Mouse (Mus musculus) embryonic fibroblast, embryonic 13.5 days (primary cell): ENCODE data around the gene Apba1. TPM values are rescaled to one million over a fixed set of nuclear protein-coding genes. Genes with fewer than 3 reads are reported as not detected.

Source experiments
- H3K27ac ChIP-seq: 2 replicates; pipeline ENCODE4 v1.5.1; 2012; ENCODE audit warnings: low read length, control low read depth, inconsistent platforms; ENCODE audit not compliant: insufficient read depth
- H3K4me1 ChIP-seq: 2 replicates; pipeline ENCODE4 v1.6.1; 2011; ENCODE audit warnings: low read length; ENCODE audit not compliant: control insufficient read depth, insufficient read depth
- H3K4me3 ChIP-seq: 2 replicates; pipeline ENCODE4 v1.5.1; 2011; ENCODE audit warnings: mild to moderate bottlenecking, control low read depth, low read length; ENCODE audit not compliant: insufficient read depth
- CTCF ChIP-seq: IDR thresholded peaks from 2 replicates; pipeline ENCODE4 v1.5.1; 2011; ENCODE audit warnings: mild to moderate bottlenecking, control low read depth, low read length, moderate library complexity, borderline replicate concordance; ENCODE audit not compliant: insufficient read depth
- POLR2A ChIP-seq: IDR thresholded peaks from 2 replicates; pipeline ENCODE4 v1.6.1; 2011; ENCODE audit warnings: low read depth, mild to moderate bottlenecking, control low read depth, low read length, moderate library complexity
- polyA plus RNA-seq: library from polyadenylated mRNA; stranded (reverse); fragments of >200 nt; gene quantifications from 2 replicates; pipeline ENCODE4 v1.2.4, GENCODE M21; 2011; ENCODE audit warnings: low read depth; ENCODE audit not compliant: missing spikeins, insufficient read length

The Apba1 gene
- 2.0 and 7.5 TPM in 2 replicates for polyA plus RNA-seq

- Histone ChIP-seq H3K4me3 (peak within 1 kb of the TSS; percentile 78), H3K27ac (no peak within 1 kb of the TSS), H3K4me1 (no peaks in the 10 kb centered on the region)
- 0 out of 2 replicates have a peak, but pooled peaks have one; percentile 54 for TF ChIP-seq POLR2A
- TF ChIP-seq CTCF: no peak
These were observed at the start of gene Apba1 for GRCm38 (mm10) chr19:23758554-23759321. Gene Apba1, plus strand, starts transcription at chr19:23758887.

DNA sequence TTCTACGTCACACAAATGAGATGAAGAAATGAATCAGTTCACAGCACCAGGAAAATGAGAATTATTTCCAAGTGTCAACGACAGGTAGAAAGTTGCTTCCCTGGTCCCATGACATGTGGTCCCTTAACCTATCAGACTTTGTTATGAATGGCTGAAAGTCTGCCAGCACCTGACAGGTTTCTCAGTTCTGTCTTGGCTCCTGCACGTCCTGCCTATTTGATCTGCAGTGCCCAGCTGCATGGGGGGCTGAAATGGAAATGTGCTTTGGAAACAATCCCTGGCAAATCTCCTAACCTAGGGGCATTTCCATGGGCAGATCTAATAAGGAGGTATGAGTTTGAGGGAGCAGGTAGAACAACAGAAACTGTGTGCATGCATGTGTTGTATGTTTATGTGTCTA is 12.2 kb upstream of the Apba1 start:
- no peak for TF ChIP-seq CTCF
- no peak for TF ChIP-seq POLR2A
- H3K4me1 ChIP-seq: no peaks in the 10 kb centered on the region
- H3K4me3 ChIP-seq: no peak overlapping the region
- no peak overlapping the region for H3K27ac ChIP-seq

- Histone ChIP-seq H3K27ac (no peak overlapping the region), H3K4me3 (no peak overlapping the region), H3K4me1 (no peaks in the 10 kb centered on the region)
- TF ChIP-seq CTCF (no peak), POLR2A (no peak)
These were observed 1.7 kb upstream of the Apba1 start for GRCm38 (mm10) chr19:23757011-23757410.

- H3K27ac ChIP-seq: no peak overlapping the region
- TF ChIP-seq CTCF (peak; percentile 78), POLR2A (no peak)
These were observed 630 bp upstream of the Apba1 start for GRCm38 (mm10) chr19:23757961-23758553.

GRCm38 (mm10) chr19:23759322-23759945 is 747 bp downstream of the Apba1 start:
- no peak for TF ChIP-seq POLR2A
- peak overlapping the region; percentile 78 for H3K4me3 ChIP-seq
- H3K27ac ChIP-seq: no peak overlapping the region
- H3K4me1 ChIP-seq: no peaks in the 10 kb centered on the region

More at GRCm38 (mm10) chr19:23757961-23758553, 630 bp upstream of the Apba1 start:
- Histone ChIP-seq H3K4me1 (no peaks in the 10 kb centered on the region), H3K4me3 (peak overlapping the region; percentile 65)

GRCm38 (mm10) chr19:23763371-23763770 is 4.7 kb downstream of the Apba1 start:
- H3K27ac ChIP-seq: no peak overlapping the region
- TF ChIP-seq POLR2A: no peak
- TF ChIP-seq CTCF: no peak
- H3K4me1 ChIP-seq: no peaks in the 10 kb centered on the region
- H3K4me3 ChIP-seq: no peak overlapping the region

GRCm38 (mm10) chr19:23764051-23764450 is 5.4 kb downstream of the Apba1 start:
- no peak overlapping the region for H3K27ac ChIP-seq
- no peak for TF ChIP-seq CTCF
- no peaks in the 10 kb centered on the region for H3K4me1 ChIP-seq
- H3K4me3 ChIP-seq: no peak overlapping the region

GRCm38 (mm10) chr19:23768864-23769263 is 10.2 kb downstream of the Apba1 start:
- Histone ChIP-seq H3K27ac (no peak overlapping the region), H3K4me3 (no peak overlapping the region), H3K4me1 (no peaks in the 10 kb centered on the region)
- no peak for TF ChIP-seq POLR2A
- no peak for TF ChIP-seq CTCF

DNA sequence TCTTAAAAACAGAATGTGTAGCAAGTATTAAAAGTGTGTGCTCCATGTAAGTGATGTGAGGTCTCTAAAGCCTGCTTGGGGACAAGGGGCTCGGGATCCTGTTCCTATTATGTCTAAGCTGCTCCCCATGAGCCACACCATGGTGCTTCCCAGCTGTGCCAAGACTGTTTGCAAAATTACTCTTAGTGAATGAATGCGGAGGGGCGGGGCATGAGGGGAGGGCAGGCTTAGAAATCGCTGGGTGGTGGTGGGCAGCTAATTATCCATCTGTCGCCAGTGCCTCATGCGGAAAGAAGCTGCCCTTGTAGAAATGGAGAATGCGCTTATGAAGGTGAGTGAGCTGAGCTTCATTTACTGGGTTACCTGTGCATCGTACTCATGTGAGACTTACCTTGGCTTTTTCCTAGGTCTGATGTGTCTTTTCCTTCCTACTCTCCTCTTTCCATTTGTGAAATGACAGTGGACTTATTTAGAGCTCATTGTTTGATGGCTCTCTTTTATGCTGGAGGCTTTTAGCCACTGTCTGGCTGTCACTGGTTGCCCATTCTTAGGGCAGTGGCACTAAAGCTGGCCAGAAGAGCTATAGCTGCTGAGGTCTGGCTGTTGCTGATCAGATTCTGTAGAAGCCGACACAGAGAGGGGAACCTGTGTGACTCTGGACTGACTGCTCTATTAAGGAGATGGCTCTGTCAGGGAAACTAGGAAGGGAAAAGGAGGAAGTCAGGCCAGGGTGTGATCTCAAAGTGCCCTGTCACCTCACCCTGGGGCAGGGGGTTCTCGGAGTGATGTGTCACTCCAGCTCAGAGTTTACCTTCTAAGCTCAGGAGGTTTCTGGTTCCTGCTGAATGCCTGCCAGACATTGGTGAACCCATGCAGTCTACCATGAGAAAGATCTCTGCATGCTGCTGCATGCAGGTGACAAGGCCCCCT is 12.1 kb downstream of the Apba1 start:
- Histone ChIP-seq H3K4me3 (no peak overlapping the region), H3K27ac (no peak overlapping the region), H3K4me1 (no peaks in the 10 kb centered on the region)
- TF ChIP-seq CTCF (no peak), POLR2A (no peak)

DNA sequence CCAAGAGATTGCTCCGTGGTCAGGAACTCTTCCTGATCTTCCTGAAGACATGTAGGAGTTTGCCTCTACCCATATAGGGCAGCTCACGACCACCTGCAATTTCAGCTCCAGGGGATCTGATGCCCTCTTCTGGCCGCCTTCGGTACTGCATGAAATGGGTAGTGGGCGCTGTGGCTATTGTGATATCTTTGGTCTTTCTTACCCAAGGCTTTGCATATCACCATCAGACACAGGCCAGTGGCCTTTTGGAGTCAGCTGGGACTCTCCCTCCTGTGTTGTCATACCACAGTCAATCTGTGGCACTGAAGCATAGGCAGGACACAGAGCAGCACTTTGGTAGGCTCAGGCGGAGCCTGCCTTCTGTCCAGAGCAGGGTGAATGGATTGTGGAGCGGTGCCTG is 13.3 kb downstream of the Apba1 start:
- TF ChIP-seq POLR2A (no peak), CTCF (0 out of 2 replicates have a peak, but pooled peaks have one; percentile 13)
- Histone ChIP-seq H3K4me3 (no peak overlapping the region), H3K27ac (no peak overlapping the region), H3K4me1 (no peaks in the 10 kb centered on the region)
